Mouse (Mus musculus): Measurements from ENCODE around the gene Olfr382. TPM values are rescaled to one million over a fixed set of nuclear protein-coding genes. Genes with fewer than 3 reads are reported as not detected.

Olfr382 gene
- total RNA-seq (2023), result not detected

GRCm38 (mm10) chr11:73517097-73517496, at the start of gene Olfr382:
TSS of gene Olfr382 (minus strand) at chr11:73517197.

GRCm38 (mm10) chr11:73491503-73491902, 25.5 kb downstream of the Olfr382 start, which contains the start of gene Olfr381:
TSS of gene Olfr381 (minus strand) at chr11:73491603.

Other genes with a start within 250 kb of the Olfr382 start
- not detected for gene Trpv3, start 249.8 kb downstream of the Olfr382 start, total RNA-seq (2023)
- gene Aspa, start 187.6 kb downstream of the Olfr382 start, total RNA-seq (2023), result not detected
- not detected for gene Gm49340, start 187.5 kb downstream of the Olfr382 start, total RNA-seq (2023)
- not detected for gene Spata22, start 187.5 kb downstream of the Olfr382 start, total RNA-seq (2023)
- gene Olfr20, start 166.4 kb downstream of the Olfr382 start, total RNA-seq (2023), result not detected
- gene Olfr376, start 146.0 kb downstream of the Olfr382 start, total RNA-seq (2023), result not detected
- not detected for gene Olfr1, start 117.6 kb downstream of the Olfr382 start, total RNA-seq (2023)
- gene Olfr378, start 88.7 kb downstream of the Olfr382 start, total RNA-seq (2023), result not detected
- not detected for gene Olfr380, start 59.7 kb downstream of the Olfr382 start, total RNA-seq (2023)
- gene Olfr381, start 25.6 kb downstream of the Olfr382 start, total RNA-seq (2023), result not detected
- not detected for gene Olfr385, start 75.8 kb upstream of the Olfr382 start, total RNA-seq (2023)
- gene Olfr384, start 81.4 kb upstream of the Olfr382 start, total RNA-seq (2023), result not detected
- gene Zfp735, start 171.6 kb upstream of the Olfr382 start, total RNA-seq (2023), result not detected